Mouse (Mus musculus): ENCODE results near the gene Rhbdl3. TPM values are rescaled to one million over a fixed set of nuclear protein-coding genes. Genes with fewer than 3 reads are reported as not detected.

Gene Rhbdl3
- total and polyA plus RNA-seq, 2 experiments from 2014 or later = 2.8 to 6.7 TPM

DNA sequence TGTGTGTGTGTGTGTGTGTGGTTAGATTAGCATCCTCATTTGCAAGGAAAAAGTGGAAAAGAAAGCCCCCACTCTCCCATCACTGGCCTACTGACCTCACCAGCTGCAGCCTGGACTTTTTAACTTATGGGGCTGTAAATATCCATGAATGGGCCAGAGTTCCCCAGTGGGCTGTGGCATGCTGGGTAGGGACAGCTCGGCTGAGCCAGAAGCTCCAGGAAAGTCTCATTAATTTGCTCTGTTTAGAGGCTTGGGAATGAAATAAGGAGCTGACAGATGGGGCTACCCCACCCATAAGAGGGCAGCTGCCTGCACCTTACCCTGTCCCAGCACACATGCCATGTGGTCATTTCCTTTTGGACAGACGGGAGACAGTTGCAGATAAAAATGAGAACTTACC, 11.3 kb downstream of the Rhbdl3 start:
- ATAC-seq (no peak), DNase-seq (no peak)
- no peak for TF ChIP-seq CTCF (IDR thresholded peaks at IDR 0.05; ENCODE audit: low read depth)
- H3K27ac ChIP-seq (ENCODE audit: low read depth, low read length) = no peak overlapping the region
- H3K4me2 ChIP-seq (ENCODE audit: low read depth) = no peak overlapping the region
- H3K9ac ChIP-seq = no peak overlapping the region
- WGBS = 23% methylated on average over 2 of the region's 2 CpGs
- H3K4me1 ChIP-seq (ENCODE audit: insufficient read depth) = no peaks in the 10 kb centered on the region
- no peaks in the 10 kb centered on the region for H3K27me3 ChIP-seq (ENCODE audit: insufficient read depth, low read length)
- H3K36me3 ChIP-seq (ENCODE audit: insufficient read depth) = no peaks in the 10 kb centered on the region
- no peak overlapping the region for H3K4me3 ChIP-seq (ENCODE audit: low read depth, low read length)
- no peaks in the 10 kb centered on the region for H3K9me3 ChIP-seq (ENCODE audit: low read length)

DNA sequence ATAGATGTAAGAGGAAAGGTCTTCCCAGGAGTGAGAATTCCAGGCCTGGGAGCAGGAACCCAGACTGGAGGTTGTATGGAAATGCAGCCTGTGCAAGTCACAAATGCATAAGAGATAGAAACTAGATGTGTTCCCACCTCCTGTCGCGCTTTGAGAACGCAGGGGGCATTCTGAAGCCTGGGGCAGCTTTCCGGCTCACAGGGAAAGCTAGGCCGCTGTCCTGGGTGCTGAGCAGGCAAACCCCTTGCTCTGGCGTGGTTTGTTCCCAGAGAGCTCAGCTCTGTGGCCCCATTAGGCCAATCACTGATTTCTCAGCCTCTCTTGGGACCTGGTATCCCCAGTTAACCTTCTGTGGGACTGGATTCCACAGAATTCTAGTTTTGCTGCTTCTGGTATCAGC, 11.9 kb downstream of the Rhbdl3 start:
- ATAC-seq (no peak), DNase-seq (no peak)
- no peaks in the 10 kb centered on the region for H3K36me3 ChIP-seq (ENCODE audit: insufficient read depth)
- H3K27me3 ChIP-seq (ENCODE audit: insufficient read depth, low read length) = no peaks in the 10 kb centered on the region
- H3K27ac ChIP-seq (ENCODE audit: low read depth, low read length) = 0 out of 2 replicates have a peak overlapping the region, but pooled peaks have one; percentile 24
- no peaks in the 10 kb centered on the region for H3K4me1 ChIP-seq (ENCODE audit: insufficient read depth)
- H3K4me2 ChIP-seq (ENCODE audit: low read depth) = no peak overlapping the region
- no peak for TF ChIP-seq CTCF (IDR thresholded peaks at IDR 0.05; ENCODE audit: low read depth)
- no peak overlapping the region for H3K9ac ChIP-seq
- WGBS = 27% methylated on average over 6 of the region's 6 CpGs
- H3K4me3 ChIP-seq (ENCODE audit: low read depth, low read length) = no peak overlapping the region
- no peaks in the 10 kb centered on the region for H3K9me3 ChIP-seq (ENCODE audit: low read length)

- no peak overlapping the region for H3K4me3 ChIP-seq (ENCODE audit: low read depth, low read length)
- H3K4me1 ChIP-seq (ENCODE audit: insufficient read depth) = no peaks in the 10 kb centered on the region
- no peak overlapping the region for H3K27ac ChIP-seq (ENCODE audit: low read depth, low read length)
Observed at GRCm38 (mm10) chr11:80313462-80313861, 12.8 kb downstream of the Rhbdl3 start.

DNA sequence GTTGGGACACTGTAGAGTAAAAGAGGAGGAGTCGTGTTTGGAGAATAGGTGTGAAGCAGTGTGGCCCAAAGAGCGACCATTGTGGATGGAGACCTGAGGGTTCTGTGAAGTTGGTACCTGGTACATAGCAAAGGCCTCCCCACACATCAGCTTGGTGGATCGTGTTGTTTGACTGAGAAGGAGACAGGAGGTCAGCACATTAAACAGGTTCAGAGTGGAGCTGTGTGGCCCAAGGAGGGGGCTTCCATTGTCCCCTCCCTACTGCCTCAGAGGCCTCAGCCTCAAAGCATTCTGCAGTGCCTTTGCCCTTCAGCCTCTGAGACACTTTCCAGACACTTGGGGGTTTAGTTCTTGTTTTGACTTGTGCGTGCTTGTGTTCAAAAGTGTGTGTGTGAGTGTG, 13.2 kb downstream of the Rhbdl3 start:
- Histone ChIP-seq H3K36me3 (ENCODE audit: insufficient read depth) (no peaks in the 10 kb centered on the region), H3K27ac (ENCODE audit: low read depth, low read length) (no peak overlapping the region), H3K9me3 (ENCODE audit: low read length) (no peaks in the 10 kb centered on the region), H3K4me1 (ENCODE audit: insufficient read depth) (no peaks in the 10 kb centered on the region), H3K9ac (no peak overlapping the region), H3K4me2 (ENCODE audit: low read depth) (no peak overlapping the region), H3K4me3 (ENCODE audit: low read depth, low read length) (no peak overlapping the region), H3K27me3 (ENCODE audit: insufficient read depth, low read length) (no peaks in the 10 kb centered on the region)
- WGBS = 73% methylated on average over 4 of the region's 4 CpGs
- no peak for TF ChIP-seq CTCF (IDR thresholded peaks at IDR 0.05; ENCODE audit: low read depth)
- ATAC-seq (no peak), DNase-seq (no peak)

More at GRCm38 (mm10) chr11:80313462-80313861, 12.8 kb downstream of the Rhbdl3 start:
- Histone ChIP-seq H3K36me3 (ENCODE audit: insufficient read depth) (no peaks in the 10 kb centered on the region), H3K4me2 (ENCODE audit: low read depth) (no peak overlapping the region), H3K9me3 (ENCODE audit: low read length) (no peaks in the 10 kb centered on the region), H3K27me3 (ENCODE audit: insufficient read depth, low read length) (no peaks in the 10 kb centered on the region), H3K9ac (no peak overlapping the region)
- 83% methylated on average over 1 of the region's 1 CpGs for WGBS
- ATAC-seq = no peak
- no peak for TF ChIP-seq CTCF (IDR thresholded peaks at IDR 0.05; ENCODE audit: low read depth)
- DNase-seq = no peak

GRCm38 (mm10) chr11:80315743-80316639, 15.3 kb downstream of the Rhbdl3 start:
- 23% methylated on average over 10 of the region's 10 CpGs for WGBS
- Histone ChIP-seq H3K4me3 (ENCODE audit: low read depth, low read length) (no peak overlapping the region), H3K4me1 (ENCODE audit: insufficient read depth) (no peaks in the 10 kb centered on the region), H3K9me3 (ENCODE audit: low read length) (no peaks in the 10 kb centered on the region), H3K27me3 (ENCODE audit: insufficient read depth, low read length) (no peaks in the 10 kb centered on the region), H3K27ac (ENCODE audit: low read depth, low read length) (peak overlapping the region; percentile 54), H3K4me2 (ENCODE audit: low read depth) (no peak overlapping the region), H3K9ac (no peak overlapping the region), H3K36me3 (ENCODE audit: insufficient read depth) (no peaks in the 10 kb centered on the region)
- TF ChIP-seq CTCF (IDR thresholded peaks at IDR 0.05; ENCODE audit: low read depth) = no peak
- peak; percentile 66 for DNase-seq
- ATAC-seq = peak; percentile 82

DNA sequence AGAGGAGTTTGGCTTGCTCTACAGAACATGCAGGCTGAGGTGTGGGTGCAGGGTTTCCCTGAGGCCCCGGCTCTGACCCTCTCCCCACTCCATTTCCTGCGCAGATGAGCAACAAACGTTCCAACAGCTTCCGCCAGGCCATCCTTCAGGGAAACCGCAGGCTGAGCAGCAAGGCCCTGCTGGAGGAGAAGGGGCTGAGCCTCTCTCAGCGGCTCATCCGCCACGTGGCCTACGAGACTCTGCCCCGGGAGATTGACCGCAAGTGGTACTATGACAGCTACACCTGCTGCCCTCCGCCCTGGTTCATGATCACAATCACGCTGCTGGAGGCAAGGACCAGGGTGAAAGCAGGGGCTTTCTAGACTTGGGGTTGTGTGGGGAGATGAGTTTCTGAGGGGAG, 22.5 kb downstream of the Rhbdl3 start:
- DNase-seq (no peak), ATAC-seq (no peak)
- Histone ChIP-seq H3K4me1 (ENCODE audit: insufficient read depth) (no peaks in the 10 kb centered on the region), H3K27ac (ENCODE audit: low read depth, low read length) (no peak overlapping the region), H3K36me3 (ENCODE audit: insufficient read depth) (no peaks in the 10 kb centered on the region), H3K9me3 (ENCODE audit: low read length) (no peaks in the 10 kb centered on the region), H3K27me3 (ENCODE audit: insufficient read depth, low read length) (no peaks in the 10 kb centered on the region), H3K9ac (no peak overlapping the region), H3K4me3 (ENCODE audit: low read depth, low read length) (no peak overlapping the region), H3K4me2 (ENCODE audit: low read depth) (no peak overlapping the region)
- 68% methylated on average over 13 of the region's 13 CpGs for WGBS
- no peak for TF ChIP-seq CTCF (IDR thresholded peaks at IDR 0.05; ENCODE audit: low read depth)

GRCm38 (mm10) chr11:80324636-80325035, 23.9 kb downstream of the Rhbdl3 start:
- H3K27me3 ChIP-seq (ENCODE audit: insufficient read depth, low read length) = no peaks in the 10 kb centered on the region
- DNase-seq (no peak), ATAC-seq (no peak)
- no peak overlapping the region for H3K4me2 ChIP-seq (ENCODE audit: low read depth)
- no peaks in the 10 kb centered on the region for H3K9me3 ChIP-seq (ENCODE audit: low read length)
- H3K9ac ChIP-seq = no peak overlapping the region
- H3K36me3 ChIP-seq (ENCODE audit: insufficient read depth) = no peaks in the 10 kb centered on the region
- 84% methylated on average over 6 of the region's 6 CpGs for WGBS
- no peak for TF ChIP-seq CTCF (IDR thresholded peaks at IDR 0.05; ENCODE audit: low read depth)
- no peak overlapping the region for H3K4me3 ChIP-seq (ENCODE audit: low read depth, low read length)
- no peaks in the 10 kb centered on the region for H3K4me1 ChIP-seq (ENCODE audit: insufficient read depth)
- no peak overlapping the region for H3K27ac ChIP-seq (ENCODE audit: low read depth, low read length)
